18 mouse cellular contexts compared by ENCODE assay signal in the genomic region with DNA sequence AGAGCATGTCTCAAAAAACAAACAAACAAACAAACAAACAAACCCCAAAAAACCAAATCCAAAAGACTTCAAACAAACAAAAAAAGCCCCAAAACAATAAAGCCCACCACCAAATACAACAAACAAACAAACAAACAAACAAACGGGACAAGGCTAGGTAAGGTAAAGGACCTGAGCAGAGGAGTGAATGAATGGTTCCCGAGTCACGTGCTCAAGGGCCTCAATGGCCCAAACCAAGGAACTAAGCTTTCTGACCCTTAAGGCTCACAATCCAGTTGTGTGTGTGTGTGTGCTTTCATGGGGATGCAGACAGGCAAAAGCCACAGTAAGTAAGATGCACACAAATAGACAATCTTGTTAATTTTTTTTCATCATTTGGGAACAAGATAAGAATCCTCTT. TPM values are rescaled to one million over a fixed set of nuclear protein-coding genes. Genes with fewer than 3 reads are reported as not detected.
DNase-seq lines count a peak whose midpoint lies in the region; ATAC-seq and TF ChIP-seq lines count a peak whose summit lies in the region.
"Had no signal": no experiment of that assay in that cellular context is flagged by ENCODE, and none has a peak within 500 bp of the region (broad histone marks: within the 10 kb centered on the region; RNA-seq: fewer than 3 reads in every experiment).

No protein-coding gene starts in this region.

- H3K4me3 ChIP-seq in lung, embryonic 16.5 days (ENCODE audit: low read length) = no peak overlapping the region
- no peak overlapping the region for H3K4me3 ChIP-seq in embryonic fibroblast, embryonic 13.5 days (ENCODE audit: insufficient read depth, low read length)
- H3K4me3 ChIP-seq in liver, postnatal 0 days (ENCODE audit: low read depth, low read length) = no peak overlapping the region
- H3K4me3 ChIP-seq: embryonic facial prominence, embryonic 13.5 days; hindbrain, embryonic 12.5 days; kidney, embryonic 15.5 days had no signal

- no peak overlapping the region for H3K4me2 ChIP-seq in lung, embryonic 16.5 days (ENCODE audit: low read depth, low read length)
- H3K4me2 ChIP-seq in liver, postnatal 0 days (ENCODE audit: low read depth, low read length) = no peak overlapping the region
- H3K4me2 ChIP-seq: embryonic facial prominence, embryonic 13.5 days; heart, embryonic 11.5 days; hindbrain, embryonic 12.5 days; kidney, embryonic 15.5 days had no signal

- H3K27me3 ChIP-seq in lung, embryonic 16.5 days (ENCODE audit: control insufficient read depth, insufficient read depth, low read depth, low read length) = no peaks in the 10 kb centered on the region
- H3K27me3 ChIP-seq in liver, postnatal 0 days (ENCODE audit: insufficient read depth, low read length) = no peaks in the 10 kb centered on the region
- H3K27me3 ChIP-seq: embryonic facial prominence, embryonic 13.5 days; hindbrain, embryonic 12.5 days; kidney, embryonic 15.5 days had no signal

- DNase-seq in lung, postnatal 36 days = no peak
- no peak for DNase-seq in liver, postnatal 0 days
- DNase-seq in layer of hippocampus, postnatal 25 days (ENCODE audit: extremely low spot score in 1 of 2, low spot score in 1 of 2) = no peak
- no peak for DNase-seq in layer of hippocampus, postnatal 10 days (ENCODE audit: low spot score in 2 of 2)
- DNase-seq: adrenal gland, adult 2 months; cerebellum, postnatal 10 days; heart, postnatal 10 days; lung, postnatal 14 days; retina, postnatal 1 day; thymus, adult 2 months had no signal

- ATAC-seq in lung, embryonic 16.5 days (ENCODE audit: low read depth) = no peak
- ATAC-seq in liver, postnatal 0 days = no peak
- no peak for ATAC-seq in megakaryocyte, adult 5-6 weeks (ENCODE audit: poor library complexity, severe bottlenecking)
- ATAC-seq: forebrain, embryonic 16.5 days had no signal

- no peaks in the 10 kb centered on the region for H3K9me3 ChIP-seq in lung, embryonic 16.5 days (ENCODE audit: control insufficient read depth, low read length)
- no peaks in the 10 kb centered on the region for H3K9me3 ChIP-seq in liver, postnatal 0 days (ENCODE audit: low read length)
- H3K9me3 ChIP-seq: embryonic facial prominence, embryonic 13.5 days; hindbrain, embryonic 12.5 days; kidney, embryonic 15.5 days had no signal

- peaks cover 8% of the 10 kb centered on the region for H3K36me3 ChIP-seq in lung, embryonic 16.5 days (ENCODE audit: control insufficient read depth, insufficient read depth, low read length)
- peaks cover 21% of the 10 kb centered on the region for H3K36me3 ChIP-seq in liver, postnatal 0 days (replicated peaks; ENCODE audit: insufficient read depth, low read length)

- no peak for TF ChIP-seq CTCF in embryonic fibroblast, embryonic 13.5 days (IDR thresholded peaks at IDR 0.05; ENCODE audit: borderline replicate concordance, insufficient read depth, low read length)
- no peak for TF ChIP-seq CTCF in liver, postnatal 0 days (IDR thresholded peaks at IDR 0.05; ENCODE audit: low read depth)

- H3K4me1 ChIP-seq in lung, embryonic 16.5 days (replicated peaks; ENCODE audit: control insufficient read depth, insufficient read depth, low read length) = peaks cover 6% of the 10 kb centered on the region; the same call in 1 of the 2 replicates
- H3K4me1 ChIP-seq in embryonic fibroblast, embryonic 13.5 days (ENCODE audit: control insufficient read depth, insufficient read depth, low read length) = peaks cover 23% of the 10 kb centered on the region
- peaks cover 11% of the 10 kb centered on the region for H3K4me1 ChIP-seq in liver, postnatal 0 days (ENCODE audit: insufficient read depth)
- H3K4me1 ChIP-seq: embryonic facial prominence, embryonic 13.5 days; hindbrain, embryonic 12.5 days had no signal

- no peak overlapping the region for H3K9ac ChIP-seq in lung, embryonic 16.5 days (ENCODE audit: low read length)
- no peak overlapping the region for H3K9ac ChIP-seq in liver, postnatal 0 days (replicated peaks)
- H3K9ac ChIP-seq: embryonic facial prominence, embryonic 13.5 days; hindbrain, embryonic 12.5 days; kidney, embryonic 15.5 days had no signal

- peak; percentile 46; the same call in 1 of the 2 replicates for TF ChIP-seq POLR2A in embryonic fibroblast, embryonic 13.5 days (IDR thresholded peaks at IDR 0.05; ENCODE audit: low read depth, low read length)

- TF ChIP-seq EP300 in liver, postnatal 0 days (IDR thresholded peaks at IDR 0.05; ENCODE audit: low read depth) = no peak

- WGBS in lung, embryonic 16.5 days = 85% methylated on average over 3 of the region's 3 CpGs
- WGBS in liver, postnatal 0 days (ENCODE audit: insufficient replicate concordance) = 87% methylated on average over 3 of the region's 3 CpGs

- peak overlapping the region; percentile 75 for H3K27ac ChIP-seq in lung, embryonic 16.5 days (ENCODE audit: low read length)
- peak overlapping the region; percentile 100 for H3K27ac ChIP-seq in embryonic fibroblast, embryonic 13.5 days (ENCODE audit: insufficient read depth, low read length)
- peak overlapping the region; percentile 74 for H3K27ac ChIP-seq in liver, postnatal 0 days (ENCODE audit: low read depth)
- H3K27ac ChIP-seq: embryonic facial prominence, embryonic 13.5 days; hindbrain, embryonic 12.5 days; kidney, embryonic 15.5 days had no signal

RNA-seq across cellular contexts. Expression of a gene that starts 59.5 kb away (rescaled TPM):
- polyA plus RNA-seq in lung, embryonic 16.5 days (2015; fragmentation: Nextera tagmentation; extraction: Ambion mirVana) = 13.3 and 14.0 TPM in 2 replicates
- 6.4 and 8.2 TPM in 2 replicates for polyA plus RNA-seq in embryonic fibroblast, embryonic 13.5 days (2011; ENCODE audit: insufficient read length, low read depth, missing spikeins)
- 4.3 and 4.4 TPM in 2 replicates for polyA plus RNA-seq in liver, postnatal 0 days (2015; fragmentation: Nextera tagmentation; extraction: Ambion mirVana)
- total RNA-seq in layer of hippocampus, postnatal 25 days (2021) = 1 to 10 TPM; 5.1 to 6.8 TPM
- total RNA-seq in layer of hippocampus, postnatal 10 days (2021) = 1 to 10 TPM; 6.4 to 7.2 TPM
- total RNA-seq in megakaryocyte, adult 5-6 weeks (2015) = 7.8 and 9.6 TPM in 2 replicates
- total RNA-seq in megakaryocyte, adult 5-6 weeks (2017) = 5.4 and 5.5 TPM in 2 replicates

RNA-seq across cellular contexts. Expression of a gene that starts 59.7 kb away (rescaled TPM):
- 56.4 and 62.1 TPM in 2 replicates for polyA plus RNA-seq in lung, embryonic 16.5 days (2015; fragmentation: Nextera tagmentation; extraction: Ambion mirVana)
- polyA plus RNA-seq in embryonic fibroblast, embryonic 13.5 days (2011; ENCODE audit: insufficient read length, low read depth, missing spikeins) = 70.3 and 71.4 TPM in 2 replicates
- polyA plus RNA-seq in liver, postnatal 0 days (2015; fragmentation: Nextera tagmentation; extraction: Ambion mirVana) = 20.6 and 23.6 TPM in 2 replicates
- 10 to 100 TPM; 34.5 to 41.6 TPM for total RNA-seq in layer of hippocampus, postnatal 25 days (2021)
- total RNA-seq in layer of hippocampus, postnatal 10 days (2021) = 10 to 100 TPM; 49.8 to 52.9 TPM
- 30.4 and 38.4 TPM in 2 replicates for total RNA-seq in megakaryocyte, adult 5-6 weeks (2015)
- total RNA-seq in megakaryocyte, adult 5-6 weeks (2017) = 29.9 and 35.4 TPM in 2 replicates
